Mouse (Mus musculus) small intestine, adult 2 months (tissue): ENCODE measurements around the gene Clta. TPM values are rescaled to one million over a fixed set of nuclear protein-coding genes. Genes with fewer than 3 reads are reported as not detected.

Experiments
- H3K27ac ChIP-seq: fragments of 200-500 bp; 2 replicates; pipeline ENCODE4 v1.5.1; 2012; ENCODE audit warnings: low read depth, low read length, control low read depth, inconsistent platforms; ENCODE audit not compliant: insufficient read depth
- H3K27me3 ChIP-seq: fragments of 200-500 bp; 2 replicates; pipeline ENCODE4 v1.6.1; 2012; ENCODE audit warnings: mild to moderate bottlenecking, moderate library complexity, low read length, inconsistent platforms; ENCODE audit not compliant: control insufficient read depth, insufficient read depth
- H3K36me3 ChIP-seq: fragments of 200-500 bp; 2 replicates; pipeline ENCODE4 v1.6.1; 2012; ENCODE audit warnings: mild to moderate bottlenecking, low read length, control low read depth, inconsistent platforms; ENCODE audit not compliant: control insufficient read depth, insufficient read depth
- H3K4me1 ChIP-seq: fragments of 200-500 bp; 2 replicates; pipeline ENCODE4 v1.6.1; 2012; ENCODE audit warnings: low read length, inconsistent platforms, mixed read lengths; ENCODE audit not compliant: control insufficient read depth, insufficient read depth, insufficient read length
- H3K4me3 ChIP-seq: fragments of 200-500 bp; 2 replicates; pipeline ENCODE4 v1.5.1; 2012; ENCODE audit warnings: low read depth, mild to moderate bottlenecking, control low read depth, inconsistent platforms, low read length, moderate library complexity
- CTCF ChIP-seq: fragments of 200-500 bp; IDR thresholded peaks from 2 replicates; pipeline ENCODE4 v1.5.1; 2012; ENCODE audit warnings: low read depth, mild to moderate bottlenecking, control low read depth, inconsistent platforms, low read length, moderate library complexity, mixed read lengths; ENCODE audit not compliant: insufficient replicate concordance, insufficient read length; ENCODE audit errors: extremely low read depth
- POLR2A ChIP-seq: fragments of 200-500 bp; IDR thresholded peaks from 2 replicates; pipeline ENCODE4 v1.6.1; 2012; ENCODE audit warnings: low read depth, mild to moderate bottlenecking, control low read depth, inconsistent platforms, low read length, moderate library complexity
- WGBS: fragments of 180-500 bp; shearing (Covaris S2); methylation state at CpG from one replicate; pipeline ENCODE4 v1.1.7; 2018; 5-methylcytosine and 5-hydroxymethylcytosine counted together
- polyA plus RNA-seq: library from polyadenylated mRNA; depleted of rRNA; stranded (reverse); fragments of >200 nt; gene quantifications from 2 replicates; pipeline ENCODE4 v1.2.3, GENCODE M21; 2012

Clta gene
- polyA plus RNA-seq, 1 experiment: 280 TPM

GRCm38 (mm10) chr4:44066891-44067290 is 62.6 kb downstream of the Clta start:
- Histone ChIP-seq H3K27me3 (no peaks in the 10 kb centered on the region), H3K27ac (peak overlapping the region; percentile 10), H3K4me3 (peak overlapping the region; percentile 46), H3K36me3 (peaks cover 10% of the 10 kb centered on the region), H3K4me1 (peaks cover 19% of the 10 kb centered on the region)
- TF ChIP-seq POLR2A: no peak
- TF ChIP-seq CTCF: no peak
- 33% methylated on average over 6 of the region's 6 CpGs for WGBS

GRCm38 (mm10) chr4:44068736-44069135 is 64.5 kb downstream of the Clta start:
- Histone ChIP-seq H3K4me3 (no peak overlapping the region), H3K36me3 (no peaks in the 10 kb centered on the region), H3K27me3 (no peaks in the 10 kb centered on the region), H3K4me1 (peaks cover 19% of the 10 kb centered on the region), H3K27ac (no peak overlapping the region)
- TF ChIP-seq POLR2A (no peak), CTCF (no peak)
- 29% methylated on average over 9 of the region's 9 CpGs for WGBS

GRCm38 (mm10) chr4:44069411-44069810 is 65.2 kb downstream of the Clta start:
- WGBS: 83% methylated on average over 4 of the region's 4 CpGs
- no peak overlapping the region for H3K4me3 ChIP-seq
- H3K4me1 ChIP-seq: peaks cover 19% of the 10 kb centered on the region
- no peaks in the 10 kb centered on the region for H3K27me3 ChIP-seq
- H3K36me3 ChIP-seq: no peaks in the 10 kb centered on the region
- no peak overlapping the region for H3K27ac ChIP-seq
- no peak for TF ChIP-seq POLR2A
- TF ChIP-seq CTCF: no peak

GRCm38 (mm10) chr4:44070641-44071040 is 66.4 kb downstream of the Clta start:
- peak overlapping the region; percentile 64 for H3K27ac ChIP-seq

GRCm38 (mm10) chr4:44071741-44072145 is 67.5 kb downstream of the Clta start:
- H3K4me1 ChIP-seq: peaks cover 17% of the 10 kb centered on the region
- TF ChIP-seq CTCF: no peak
- no peak for TF ChIP-seq POLR2A
- H3K27me3 ChIP-seq: no peaks in the 10 kb centered on the region
- peak overlapping the region; percentile 96 for H3K4me3 ChIP-seq
- H3K36me3 ChIP-seq: no peaks in the 10 kb centered on the region
- peak overlapping the region; percentile 99 for H3K27ac ChIP-seq
- WGBS: under 1% methylated on average over 11 of the region's 11 CpGs

More at GRCm38 (mm10) chr4:44070641-44071040, 66.4 kb downstream of the Clta start:
- Histone ChIP-seq H3K4me1 (peaks cover 19% of the 10 kb centered on the region), H3K4me3 (peak overlapping the region; percentile 59), H3K36me3 (no peaks in the 10 kb centered on the region), H3K27me3 (no peaks in the 10 kb centered on the region)
- 27% methylated on average over 4 of the region's 4 CpGs for WGBS
- no peak for TF ChIP-seq POLR2A
- no peak for TF ChIP-seq CTCF

GRCm38 (mm10) chr4:44072146-44072872 is 68.1 kb downstream of the Clta start:
- peak overlapping the region; percentile 96 for H3K4me3 ChIP-seq
- WGBS: under 1% methylated on average over 70 of the region's 70 CpGs

GRCm38 (mm10) chr4:44072873-44073441 is 68.7 kb downstream of the Clta start:
- H3K27me3 ChIP-seq: no peaks in the 10 kb centered on the region
- H3K27ac ChIP-seq: peak overlapping the region; percentile 99
- H3K4me1 ChIP-seq: peaks cover 10% of the 10 kb centered on the region
- no peaks in the 10 kb centered on the region for H3K36me3 ChIP-seq
- WGBS: 6% methylated on average over 9 of the region's 9 CpGs
- peak overlapping the region; percentile 96 for H3K4me3 ChIP-seq
- TF ChIP-seq CTCF (no peak; the same call in 1 of the 2 replicates), POLR2A (no peak)

More at GRCm38 (mm10) chr4:44072146-44072872, 68.1 kb downstream of the Clta start:
- no peaks in the 10 kb centered on the region for H3K27me3 ChIP-seq
- H3K27ac ChIP-seq: peak overlapping the region; percentile 99
- H3K4me1 ChIP-seq: peaks cover 15% of the 10 kb centered on the region
- TF ChIP-seq POLR2A: peak; percentile 60; the same call in 1 of the 2 replicates
- no peak for TF ChIP-seq CTCF
- no peaks in the 10 kb centered on the region for H3K36me3 ChIP-seq
